Mouse (Mus musculus): Measurements from ENCODE around the gene Mbtps1. TPM values are rescaled to one million over a fixed set of nuclear protein-coding genes. Genes with fewer than 3 reads are reported as not detected.

The Mbtps1 gene
- 130 TPM for total RNA-seq (2023)

DNA sequence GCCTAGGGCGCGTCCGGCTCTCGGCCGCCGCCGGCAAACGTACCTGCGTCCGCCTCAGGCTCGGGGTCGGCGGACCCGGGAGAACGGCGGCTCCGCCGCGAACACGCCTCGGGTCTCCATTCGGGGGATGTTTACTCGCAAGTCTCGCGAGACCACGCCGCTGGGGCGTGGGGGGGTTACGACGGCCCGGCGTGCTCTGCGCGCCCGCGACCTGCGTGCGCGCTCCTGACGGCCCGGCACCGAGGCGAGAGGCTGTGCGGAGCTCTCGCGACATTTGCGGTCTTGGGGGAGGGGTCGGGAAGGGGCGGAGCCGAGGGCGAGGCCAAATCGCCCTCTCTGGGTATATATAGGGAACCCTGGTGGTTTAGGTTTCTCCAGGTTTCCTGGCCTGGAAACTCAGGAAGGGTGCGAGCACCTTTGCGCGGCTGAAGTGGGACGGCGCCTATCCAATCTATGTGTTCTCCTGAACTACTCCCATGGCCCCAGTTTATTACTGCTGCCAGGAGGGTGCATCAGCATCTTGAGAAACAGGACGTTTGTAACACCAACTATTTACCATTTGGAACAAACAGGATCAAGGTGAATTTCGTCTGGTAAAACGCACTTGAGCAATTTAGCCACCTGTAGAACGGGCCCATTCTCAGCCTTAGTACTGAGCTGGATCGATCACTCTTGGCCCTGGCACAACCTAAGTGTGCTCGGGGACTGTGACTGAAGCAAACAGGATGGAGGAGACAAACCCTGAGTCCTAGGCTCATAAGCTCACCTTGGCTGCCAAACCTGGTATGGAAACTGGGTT is at the start of gene Mbtps1:
Mbtps1 (minus strand) TSS at position 133 of the 799 bp plus-strand sequence.

GRCm38 (mm10) chr8:119604996-119605395 is 46.5 kb upstream of the Mbtps1 start, which contains the start of gene Taf1c:
Gene Taf1c (minus strand): TSS chr8:119605222.

GRCm38 (mm10) chr8:119574437-119575365 is 16.2 kb upstream of the Mbtps1 start, which contains the start of the genes Hsdl1 and Dnaaf1:
Gene Hsdl1 (minus strand): TSS chr8:119575183.
Gene Dnaaf1 (plus strand): TSS chr8:119575235.

DNA sequence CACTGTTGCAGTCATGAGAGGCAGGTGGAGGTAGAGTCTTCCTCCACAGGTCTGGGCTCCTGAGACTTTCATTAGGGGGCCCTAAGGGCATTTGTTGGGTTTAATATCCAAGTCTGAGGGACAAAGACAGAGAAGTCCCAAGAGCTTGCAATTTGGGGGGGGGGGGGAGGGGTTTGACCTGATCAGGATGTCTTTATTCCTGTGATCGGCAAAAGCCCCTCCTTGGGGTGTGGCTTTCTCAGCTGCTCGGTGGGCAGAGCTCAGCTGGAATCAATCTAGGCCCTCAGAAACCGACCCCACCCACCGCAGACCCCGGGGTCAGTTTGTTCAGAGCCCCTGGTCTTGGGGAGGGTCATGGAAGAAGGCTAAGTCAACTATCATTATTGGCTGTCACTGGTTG is 56.9 kb downstream of the Mbtps1 start, which contains the start of gene Slc38a8:
Slc38a8 (minus strand) TSS at position 101 of the 400 bp plus-strand sequence.

Other genes starting within 250 kb of the Mbtps1 start
- 52.3 TPM for gene Hsbp1, start 214.2 kb downstream of the Mbtps1 start, total RNA-seq (2023)
- 14.7 TPM for gene Mlycd, start 163.9 kb downstream of the Mbtps1 start, total RNA-seq (2023)
- gene Osgin1, start 124.6 kb downstream of the Mbtps1 start, total RNA-seq (2023), result 5.5 TPM
- gene Necab2, start 112.0 kb downstream of the Mbtps1 start, total RNA-seq (2023), result not detected
- 1.4 TPM for gene Slc38a8, start 57.0 kb downstream of the Mbtps1 start, total RNA-seq (2023)
- gene Hsdl1, start 16.4 kb upstream of the Mbtps1 start, total RNA-seq (2023), result 60.2 TPM
- gene Dnaaf1, start 16.5 kb upstream of the Mbtps1 start, total RNA-seq (2023), result not detected
- gene Taf1c, start 46.5 kb upstream of the Mbtps1 start, total RNA-seq (2023), result 19.8 TPM
- gene Adad2, start 54.0 kb upstream of the Mbtps1 start, total RNA-seq (2023), result not detected
- not detected for gene Kcng4, start 76.9 kb upstream of the Mbtps1 start, total RNA-seq (2023)
- gene Wfdc1, start 107.6 kb upstream of the Mbtps1 start, total RNA-seq (2023), result not detected
- not detected for gene Atp2c2, start 141.3 kb upstream of the Mbtps1 start, total RNA-seq (2023)
- gene Tldc1, start 219.7 kb upstream of the Mbtps1 start, total RNA-seq (2023), result 3.2 TPM

Measured in CD8-positive naive resting alpha-beta T cell, adult 57 days (primary cell).